Mouse (Mus musculus): ENCODE measurements at regions not wholly inside any gene's neighbourhood (a gene's known extent, or its start where the extent isn't known, plus 50 kb on each side); places are given as distances from the start of the nearest gene placed in this dataset.

DNA sequence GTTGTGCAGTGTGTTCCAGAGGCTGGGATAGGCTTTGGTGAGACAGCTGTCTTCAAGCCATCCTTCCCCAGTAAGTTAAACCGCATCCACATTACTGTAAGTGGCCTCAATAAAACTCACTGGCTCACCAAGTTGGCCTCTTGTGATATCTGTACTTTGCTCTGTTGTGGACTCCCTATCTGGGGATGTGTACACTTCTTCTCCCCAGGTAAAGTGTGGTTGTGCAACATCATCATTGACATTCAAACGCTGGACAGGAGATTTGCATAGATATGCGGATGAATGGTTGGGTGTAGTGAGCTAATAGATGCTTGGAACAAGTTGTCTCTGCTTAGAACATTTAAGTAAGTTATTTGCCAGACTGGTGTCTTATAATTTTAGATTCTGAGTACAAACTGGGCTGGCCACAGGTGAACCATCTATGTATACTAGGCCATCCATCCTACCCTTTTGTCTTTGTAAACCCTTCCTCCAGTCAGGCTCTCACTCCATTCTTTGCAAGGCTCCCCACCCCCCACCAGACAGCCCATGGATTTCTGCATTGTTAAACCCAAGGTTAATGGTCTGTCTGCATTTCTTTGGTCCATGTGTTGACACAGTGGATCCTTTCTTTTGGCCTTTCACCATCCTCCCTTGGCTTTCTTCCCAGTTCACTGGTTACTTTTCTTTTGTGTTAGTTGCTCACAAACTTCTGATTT lies 303.0 kb downstream of the Plpp3 start:
- no peak for DNase-seq (ENCODE audit: low spot score in 2 of 2)

GRCm38 (mm10) chr4:105460689-105461005 lies 303.5 kb downstream of the Plpp3 start:
- no peak for DNase-seq (ENCODE audit: low spot score in 2 of 2)

- DNase-seq (ENCODE audit: low spot score in 2 of 2): no peak
These were observed 310.7 kb downstream of the Plpp3 start for GRCm38 (mm10) chr4:105467811-105468210.

DNA sequence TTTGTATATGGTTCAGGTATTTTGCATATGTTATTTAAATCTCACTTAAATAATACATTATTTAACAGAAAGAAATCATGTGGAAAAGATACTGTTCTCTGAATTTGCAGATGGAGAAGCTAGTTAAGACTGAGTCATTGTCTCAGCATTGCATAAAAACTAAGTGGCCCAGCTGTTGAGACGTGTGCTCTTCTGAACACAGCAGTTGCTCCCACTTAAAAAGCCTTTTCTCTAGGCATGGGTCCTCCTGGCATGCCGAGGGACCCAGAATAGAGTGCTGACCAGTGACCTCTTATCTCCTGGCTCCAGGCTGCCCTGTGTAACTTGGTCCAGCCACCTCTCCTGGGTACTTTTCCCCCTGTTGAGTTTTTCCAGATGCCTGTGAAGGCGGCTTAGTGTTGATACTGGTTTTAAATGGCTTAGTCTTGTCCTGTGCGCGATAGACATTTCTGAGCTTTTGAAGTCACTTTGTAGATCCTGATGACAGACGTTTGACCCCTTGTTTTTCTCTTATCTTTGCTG lies 312.2 kb downstream of the Plpp3 start:
- DNase-seq (ENCODE audit: low spot score in 2 of 2): no peak

DNA sequence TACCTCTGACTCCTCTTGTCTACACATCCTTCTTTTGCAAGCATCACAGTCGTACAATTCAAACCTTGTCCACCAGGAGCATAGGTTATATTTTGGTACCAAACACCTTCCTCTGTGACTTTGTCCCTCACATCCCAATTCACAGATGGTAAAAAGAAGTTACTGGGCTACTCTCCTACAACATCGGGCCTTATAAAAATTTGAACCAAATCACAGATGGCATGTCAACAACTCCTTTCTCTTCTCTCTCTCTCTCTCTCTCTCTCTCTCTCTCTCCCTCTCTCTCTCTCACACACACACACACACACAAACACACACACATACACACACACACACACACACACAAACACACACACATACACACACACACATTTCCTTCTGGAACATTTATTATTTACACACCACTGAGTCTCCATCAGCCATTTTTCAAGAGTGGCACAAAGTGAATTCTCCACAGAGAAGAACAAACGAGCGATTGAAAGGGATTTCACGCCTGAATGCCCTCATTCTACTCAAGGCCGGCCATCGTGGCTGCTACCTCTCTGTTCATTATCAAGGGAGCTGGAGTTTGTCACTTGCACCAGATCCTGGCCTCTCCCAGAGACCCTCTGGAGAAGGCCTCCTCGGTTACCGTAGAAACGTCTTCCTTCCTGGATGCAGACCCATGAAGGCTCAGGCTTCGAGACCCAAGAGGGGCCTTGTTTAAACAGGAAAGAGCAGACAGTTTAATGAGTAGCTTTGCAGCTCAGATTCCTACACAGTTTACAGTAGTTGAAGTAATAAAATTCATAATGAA lies 314.7 kb upstream of the Gm12728 start:
- DNase-seq (ENCODE audit: low spot score in 2 of 2): no peak

DNA sequence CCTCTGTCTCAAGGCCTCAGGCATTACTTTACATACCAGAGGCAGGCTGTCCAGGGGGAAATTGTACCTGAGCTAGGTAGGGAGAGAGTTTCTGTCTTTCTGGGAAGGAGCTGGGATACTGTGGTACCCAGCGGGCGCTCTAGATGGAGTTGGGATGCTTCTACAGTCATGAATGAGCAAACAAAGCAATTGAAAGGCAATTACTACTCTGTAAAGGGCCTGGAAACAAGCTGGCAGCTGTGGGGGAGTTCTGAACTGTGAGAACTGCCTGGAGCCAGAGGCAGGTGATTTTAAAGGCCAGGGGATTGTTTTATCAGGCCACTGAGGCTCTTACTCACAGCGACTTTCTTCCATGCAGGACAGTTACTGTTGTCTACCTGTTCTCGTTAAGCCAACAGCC lies 313.3 kb upstream of the Gm12728 start:
- no peak for DNase-seq (ENCODE audit: low spot score in 2 of 2)

DNA sequence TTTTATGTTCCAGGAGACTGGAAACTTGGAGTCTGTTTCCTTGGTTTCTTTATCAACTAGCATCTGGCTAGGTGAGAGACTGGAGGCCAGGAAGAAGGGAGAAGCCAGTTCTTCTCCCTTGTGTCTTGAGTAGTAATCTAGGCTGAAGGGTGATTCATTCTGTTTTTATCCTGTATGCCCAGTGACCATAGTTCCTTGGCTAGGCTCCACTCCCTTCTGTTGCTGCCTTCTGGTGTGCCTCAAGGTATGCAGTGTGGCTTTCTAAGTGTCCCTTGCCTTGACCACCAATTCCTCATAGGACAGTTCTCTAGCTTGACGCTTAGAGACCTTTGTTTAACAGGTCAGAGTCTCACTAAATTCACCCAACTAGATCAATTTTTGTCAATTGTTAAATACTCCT lies 303.3 kb upstream of the Gm12728 start:
- no peak for DNase-seq (ENCODE audit: low spot score in 2 of 2)

GRCm38 (mm10) chr4:105496176-105496575 lies 293.5 kb upstream of the Gm12728 start:
- no peak for DNase-seq (ENCODE audit: low spot score in 2 of 2)

DNA sequence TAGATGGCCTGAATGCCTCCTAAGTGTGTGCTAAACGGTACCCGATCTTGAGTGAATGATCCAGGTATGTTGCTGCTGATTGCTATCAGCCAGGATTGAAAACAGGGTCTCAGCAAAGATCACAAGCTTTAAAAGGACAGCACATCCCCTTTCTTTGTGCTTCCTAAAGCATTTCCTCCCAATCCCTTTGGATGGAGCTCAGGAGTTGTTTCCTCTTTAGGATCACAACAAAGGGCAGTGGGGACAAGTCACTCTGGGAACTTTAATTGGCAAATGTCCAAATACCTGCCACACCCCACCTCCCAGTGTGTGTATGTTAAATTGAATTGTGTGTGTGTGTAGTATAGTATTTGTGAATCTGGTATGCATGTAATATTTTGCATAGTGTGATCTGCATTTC lies 283.5 kb upstream of the Gm12728 start:
- no peak for DNase-seq (ENCODE audit: low spot score in 2 of 2)

- DNase-seq (ENCODE audit: low spot score in 2 of 2): no peak
These were observed 282.4 kb upstream of the Gm12728 start for GRCm38 (mm10) chr4:105507221-105507620.

GRCm38 (mm10) chr4:105509091-105509490 lies 280.6 kb upstream of the Gm12728 start:
- DNase-seq (ENCODE audit: low spot score in 2 of 2): no peak

DNA sequence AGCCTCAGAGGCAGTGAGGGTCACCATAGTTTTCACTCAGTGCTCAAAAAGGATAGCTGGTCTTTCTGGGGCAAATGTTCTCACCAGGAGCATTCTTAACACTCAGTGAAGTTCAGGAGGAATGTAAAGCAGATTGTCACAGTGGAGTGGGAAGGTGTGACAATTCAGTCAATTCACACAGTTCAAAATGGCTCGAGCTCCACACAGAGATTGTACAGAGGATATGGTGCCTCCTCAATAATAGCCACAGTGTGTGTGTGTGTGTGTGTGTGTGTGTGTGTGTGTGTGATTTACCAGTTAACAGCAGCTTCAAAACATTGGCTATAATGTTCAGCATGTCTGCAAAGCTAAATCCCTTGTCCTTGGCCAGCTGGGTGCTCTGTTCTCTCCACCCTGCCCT lies 279.3 kb upstream of the Gm12728 start:
- no peak for DNase-seq (ENCODE audit: low spot score in 2 of 2)

DNA sequence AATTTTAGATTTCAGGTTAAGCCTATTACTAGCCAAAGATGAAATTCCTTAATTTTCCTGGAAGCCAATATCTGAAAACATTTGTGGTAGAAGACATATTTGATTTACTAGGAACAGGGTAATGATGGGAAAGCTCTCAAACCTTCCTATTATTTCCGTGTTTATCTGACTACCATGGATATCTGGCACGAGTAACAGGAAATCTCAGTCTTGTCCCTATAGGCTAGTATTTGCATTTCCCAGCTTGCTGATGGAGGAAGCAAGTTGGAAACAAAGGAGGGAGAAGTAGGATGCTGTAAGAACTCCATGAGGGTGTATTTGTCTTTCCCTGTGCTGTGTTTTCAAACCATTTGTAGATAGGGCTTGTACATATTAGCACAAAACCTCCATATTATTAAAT lies 264.5 kb upstream of the Gm12728 start:
- no peak for DNase-seq (ENCODE audit: low spot score in 2 of 2)

DNA sequence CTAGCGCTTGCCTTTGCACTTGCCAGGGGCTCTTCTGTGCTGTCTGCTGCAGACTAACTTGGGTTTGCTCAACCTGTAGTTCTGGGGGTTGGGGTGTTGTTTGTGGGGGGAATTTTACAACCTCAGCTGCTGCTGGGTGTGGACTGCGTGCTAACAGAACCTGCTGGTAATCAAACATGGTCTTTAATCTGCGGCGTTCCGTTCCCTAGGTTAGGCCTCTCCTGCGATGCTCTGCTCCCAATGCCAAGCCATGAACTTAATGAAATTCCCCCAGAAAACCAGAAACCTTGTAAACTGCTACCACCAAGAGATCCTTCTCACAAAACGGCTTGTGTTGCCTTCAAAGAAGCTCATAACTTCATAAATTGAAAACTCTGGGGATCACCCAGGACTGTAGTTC lies 262.9 kb upstream of the Gm12728 start:
- DNase-seq (ENCODE audit: low spot score in 2 of 2): peak in 1 of 2 experiments; percentile 38

DNA sequence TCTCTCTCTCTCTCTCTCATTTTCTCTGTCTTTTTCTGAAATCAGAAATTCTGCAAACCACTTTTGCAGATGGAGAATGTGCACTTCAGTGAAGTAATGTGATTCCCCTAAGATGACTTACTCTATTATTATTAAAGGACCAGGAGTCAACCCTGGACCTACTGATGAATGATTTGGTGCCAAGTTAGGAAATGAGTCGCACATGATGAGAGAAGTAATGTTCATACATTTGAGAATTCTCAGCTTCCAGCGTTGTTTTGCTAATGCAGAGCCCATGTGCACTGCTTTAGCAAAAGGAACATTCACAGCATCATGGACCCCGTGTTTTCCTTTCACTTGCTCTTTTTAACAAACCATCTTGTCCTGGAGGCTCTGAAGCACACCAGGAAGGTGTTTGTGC lies 262.4 kb upstream of the Gm12728 start:
- no peak for DNase-seq (ENCODE audit: low spot score in 2 of 2)

GRCm38 (mm10) chr4:105531651-105532425 lies 257.8 kb upstream of the Gm12728 start:
- peak in 1 of 2 experiments; percentile 40 for DNase-seq (ENCODE audit: low spot score in 2 of 2)

DNA sequence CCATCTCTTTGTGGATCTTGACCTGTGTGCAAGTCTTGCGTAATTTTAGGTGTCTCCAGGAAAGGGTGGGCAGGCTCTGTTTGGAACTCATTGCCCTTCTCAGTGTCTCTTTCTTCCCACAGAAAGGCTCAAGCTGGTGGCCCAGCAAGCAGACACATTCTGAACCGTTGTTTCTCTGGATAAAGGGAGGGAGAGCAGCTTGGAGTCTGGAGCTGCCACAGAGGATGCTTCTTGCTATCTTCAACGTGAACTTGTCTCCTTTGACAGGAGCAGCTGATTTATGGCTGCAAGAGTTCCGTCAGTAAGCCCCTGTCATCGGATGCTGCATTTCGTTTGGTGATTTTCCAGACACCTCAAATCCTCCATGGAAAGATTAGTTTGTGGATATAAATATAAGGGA lies 254.2 kb upstream of the Gm12728 start:
- peak in 1 of 2 experiments; percentile 19 for DNase-seq (ENCODE audit: low spot score in 2 of 2)

- peak in 1 of 2 experiments; percentile 11 for DNase-seq (ENCODE audit: low spot score in 2 of 2)
These were observed 244.2 kb upstream of the Gm12728 start for GRCm38 (mm10) chr4:105545486-105545885.

DNA sequence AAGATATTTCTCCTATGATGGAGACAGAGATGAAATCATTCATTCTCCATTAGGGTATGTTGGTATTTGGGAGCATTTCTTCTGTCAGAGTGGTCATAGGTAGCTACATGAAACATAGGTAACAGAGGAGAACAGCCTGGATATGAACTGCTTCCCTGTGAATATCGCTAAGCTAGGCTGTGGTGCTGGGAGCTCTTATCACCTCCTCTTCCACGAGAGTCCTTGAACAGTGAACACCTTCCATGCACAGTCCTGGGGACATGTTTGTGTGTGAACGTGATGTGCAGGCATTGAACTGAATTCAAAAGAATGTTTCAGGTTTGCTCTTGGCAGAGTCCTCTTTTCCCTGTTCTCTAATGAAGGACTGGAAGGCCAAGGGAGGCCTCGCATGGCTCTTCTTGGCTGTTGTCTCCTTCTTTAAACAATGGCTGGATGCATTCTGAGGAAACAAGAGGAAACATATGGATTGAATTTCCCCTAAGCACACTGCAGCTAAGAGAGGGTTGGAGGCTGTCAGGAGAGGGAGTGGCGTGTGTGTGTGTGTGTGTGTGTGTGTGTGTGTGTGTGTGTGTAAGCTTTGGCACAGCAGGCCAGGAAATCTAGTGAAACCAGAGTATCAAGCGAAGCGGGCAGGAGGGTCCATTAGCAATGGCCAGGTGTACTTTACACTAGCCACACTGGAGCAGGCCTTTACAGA lies 239.8 kb upstream of the Gm12728 start:
- DNase-seq (ENCODE audit: low spot score in 2 of 2): peak in 1 of 2 experiments; percentile 33

DNA sequence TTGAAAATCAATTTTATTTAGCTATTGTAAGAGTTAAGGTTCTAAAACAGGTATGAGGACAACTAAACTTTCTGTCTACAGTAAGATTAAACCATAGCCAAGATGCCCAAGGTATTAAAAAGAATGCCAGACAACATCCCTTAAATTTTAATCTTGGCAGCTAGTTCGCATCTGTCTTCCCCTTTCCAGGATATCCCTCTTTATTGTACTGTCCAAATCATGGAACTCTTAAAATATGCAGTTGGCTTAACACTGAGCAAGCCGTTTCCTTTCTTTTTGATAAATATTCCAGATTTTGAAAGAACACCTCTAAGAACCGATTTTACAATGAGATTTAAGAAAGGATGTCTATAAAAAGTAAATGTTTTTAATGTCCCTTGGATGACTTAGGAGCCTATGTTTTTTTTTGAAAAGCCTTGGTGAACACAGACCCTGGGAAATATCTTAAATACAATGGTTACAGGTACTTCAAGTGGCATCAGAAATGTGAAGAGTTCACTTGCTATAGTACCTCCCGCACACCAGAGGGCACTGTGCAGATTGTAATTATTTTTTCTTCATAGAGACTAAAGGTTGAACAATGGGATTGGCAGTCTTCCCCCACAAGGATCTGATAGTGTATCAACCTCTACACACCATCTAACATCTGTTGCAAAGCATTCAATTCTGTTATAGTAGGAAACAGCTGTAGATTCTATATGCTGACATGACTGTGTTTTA lies 237.5 kb upstream of the Gm12728 start:
- DNase-seq (ENCODE audit: low spot score in 2 of 2): peak in 1 of 2 experiments; percentile 50

- peak in 1 of 2 experiments; percentile 43 for DNase-seq (ENCODE audit: low spot score in 2 of 2)
These were observed 234.7 kb upstream of the Gm12728 start for GRCm38 (mm10) chr4:105554994-105555393.
